Mouse (Mus musculus): Measurements from ENCODE around the gene Tmed9.

DNA sequence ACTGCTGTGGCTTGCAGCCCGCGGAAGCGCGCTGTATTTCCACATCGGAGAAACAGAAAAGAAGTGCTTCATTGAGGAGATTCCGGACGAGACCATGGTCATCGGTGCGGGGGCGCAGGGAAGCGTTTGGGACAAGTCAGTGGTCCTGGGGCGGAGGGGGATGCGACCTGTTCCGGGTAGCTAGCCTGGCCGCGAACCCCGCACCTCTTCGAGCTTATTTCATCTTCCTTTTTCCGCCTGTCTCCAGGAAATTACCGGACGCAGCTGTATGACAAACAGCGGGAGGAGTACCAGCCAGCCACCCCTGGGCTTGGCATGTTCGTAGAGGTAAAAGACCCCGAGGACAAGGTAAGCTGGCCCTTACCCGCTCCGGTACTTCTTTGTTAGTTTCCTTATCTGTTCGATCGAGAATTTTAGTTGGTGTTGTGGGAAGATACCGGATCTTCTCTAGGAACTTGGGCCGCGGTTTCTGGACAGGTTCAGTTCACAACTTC is 19.8 kb downstream of the Tmed9 start:
- TF ChIP-seq CTCF (IDR thresholded peaks at IDR 0.05) (no peak), POLR2A (IDR thresholded peaks at IDR 0.05; ENCODE audit: insufficient read depth, low read depth, low read length) (no peak), EP300 (IDR thresholded peaks at IDR 0.05; ENCODE audit: insufficient read depth, low read depth, low read length) (no peak)
